Mouse (Mus musculus) T-helper 17 cell (primary cell): ENCODE measurements around the gene Gm28308.

Experiments
- in situ Hi-C, 2 experiments: fragments of 300-600 bp; cut with MboI, MseI; formaldehyde crosslinking; loops; 1 replicate in 1 of 2; 2 replicates in 1 of 2; pipeline ENCODE4 v1.15.1; 2025; ENCODE audit warnings: high pct_unique_total_duplicates in 2 of 2

Gene Gm28308

DNA sequence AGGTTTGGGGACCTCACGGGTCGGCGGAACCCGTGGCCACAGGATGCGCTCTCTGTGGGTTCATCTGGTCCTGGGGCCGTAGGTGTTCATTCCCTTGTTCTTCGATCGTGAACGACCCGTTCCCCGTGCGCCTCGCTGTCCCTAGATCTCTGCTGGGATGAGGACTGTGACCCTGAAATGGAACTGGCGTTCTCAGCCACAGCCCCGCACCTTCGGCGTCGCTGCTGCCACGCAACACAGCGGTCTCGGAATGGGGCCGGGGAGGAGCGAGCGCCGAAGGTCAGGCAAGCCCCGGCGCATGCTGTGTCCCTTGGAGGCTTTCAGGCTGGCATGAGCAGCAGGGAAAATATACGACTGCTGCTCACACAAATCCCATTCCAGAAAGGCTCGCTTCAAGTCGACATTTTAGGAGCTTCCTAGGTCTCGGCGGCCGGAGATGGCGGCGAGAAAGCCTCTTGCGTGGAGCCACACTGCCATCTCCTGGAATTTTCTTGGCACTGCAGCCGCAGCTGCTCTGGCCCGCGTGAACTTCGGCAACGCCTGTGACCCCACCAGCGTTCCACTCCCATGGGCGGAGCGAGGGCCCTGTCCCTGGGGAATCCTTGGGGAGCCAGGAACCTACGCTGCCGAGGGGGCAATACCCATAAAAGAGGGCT is 8.3 kb upstream of the Gm28308 start, which contains the start of gene Hoxa7:
Gene Hoxa7, minus strand, starts transcription at position 518 of the 656 bp plus-strand sequence.
- in situ Hi-C loops = loop anchor here (5.0 to 10.0 kb wide), 8 partner anchors 377 to 1047 kb away; no protein-coding TSS in a partner anchor

DNA sequence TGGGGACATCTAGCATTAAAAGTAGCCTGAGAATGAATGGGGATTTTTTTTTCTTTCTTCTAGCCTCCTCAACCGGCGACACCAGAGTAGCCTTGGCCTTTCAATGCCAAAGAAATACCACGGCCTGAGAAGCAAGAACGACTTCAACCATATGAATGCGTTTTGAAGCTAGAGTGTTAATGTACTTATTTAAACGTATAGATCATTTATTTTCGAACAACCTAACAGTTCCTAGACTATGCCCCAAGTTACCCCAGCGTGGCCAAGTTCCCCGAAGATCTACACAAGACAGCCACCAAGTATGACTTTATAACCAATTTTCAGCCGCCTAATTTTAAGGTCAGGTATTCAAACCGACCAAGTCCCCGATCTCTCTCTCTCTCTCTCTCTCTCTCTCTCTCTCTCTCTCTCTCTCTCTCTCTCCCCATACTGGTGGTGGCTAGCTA is 7.7 kb upstream of the Gm28308 start:
- in situ Hi-C loops = loop anchor here (5.0 to 10.0 kb wide), 8 partner anchors 376 to 1046 kb away; no protein-coding TSS in a partner anchor

DNA sequence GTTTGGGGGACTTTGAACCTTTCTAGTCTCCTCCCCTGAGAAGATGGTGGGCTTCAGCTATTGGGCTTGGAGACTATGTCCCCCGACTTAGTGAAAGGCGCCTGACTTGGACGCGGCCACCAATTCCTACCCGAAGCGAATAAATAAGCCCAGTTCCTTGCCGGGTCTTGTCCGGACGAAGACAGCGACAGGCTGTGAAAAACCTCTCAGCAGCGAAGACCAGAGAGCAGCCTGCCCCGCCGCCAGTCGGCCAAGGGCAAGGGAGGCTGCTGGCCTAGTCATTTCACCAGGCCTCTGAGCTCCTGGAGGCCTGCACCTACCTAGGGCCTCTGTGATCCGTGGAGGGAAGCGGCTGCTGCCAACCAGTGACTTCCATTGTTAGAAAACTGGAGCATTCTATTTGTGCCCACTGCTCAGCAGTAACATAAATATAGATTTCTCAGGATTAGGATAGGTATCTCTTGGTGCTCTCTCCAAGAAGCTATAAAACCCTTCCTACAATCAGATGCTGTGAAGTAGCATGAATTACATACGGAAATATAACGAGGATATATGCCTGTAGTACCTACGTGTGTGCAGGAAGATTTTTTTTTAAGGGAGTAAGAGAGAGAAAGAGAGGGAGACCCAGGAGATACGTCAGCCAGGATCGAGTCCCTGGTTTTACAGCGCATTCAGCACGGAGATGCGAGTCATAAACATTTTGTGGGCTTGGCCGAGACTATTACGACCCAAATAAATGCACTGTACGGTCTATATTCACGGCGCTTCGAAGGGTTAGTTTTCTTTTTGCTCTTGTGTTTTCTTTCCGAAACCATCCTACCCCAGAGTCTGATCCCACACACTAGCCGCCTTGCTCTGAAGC is 7.1 kb upstream of the Gm28308 start:
- in situ Hi-C loops = loop anchor here (5.0 to 10.0 kb wide), 8 partner anchors 375 to 1045 kb away; no protein-coding TSS in a partner anchor

DNA sequence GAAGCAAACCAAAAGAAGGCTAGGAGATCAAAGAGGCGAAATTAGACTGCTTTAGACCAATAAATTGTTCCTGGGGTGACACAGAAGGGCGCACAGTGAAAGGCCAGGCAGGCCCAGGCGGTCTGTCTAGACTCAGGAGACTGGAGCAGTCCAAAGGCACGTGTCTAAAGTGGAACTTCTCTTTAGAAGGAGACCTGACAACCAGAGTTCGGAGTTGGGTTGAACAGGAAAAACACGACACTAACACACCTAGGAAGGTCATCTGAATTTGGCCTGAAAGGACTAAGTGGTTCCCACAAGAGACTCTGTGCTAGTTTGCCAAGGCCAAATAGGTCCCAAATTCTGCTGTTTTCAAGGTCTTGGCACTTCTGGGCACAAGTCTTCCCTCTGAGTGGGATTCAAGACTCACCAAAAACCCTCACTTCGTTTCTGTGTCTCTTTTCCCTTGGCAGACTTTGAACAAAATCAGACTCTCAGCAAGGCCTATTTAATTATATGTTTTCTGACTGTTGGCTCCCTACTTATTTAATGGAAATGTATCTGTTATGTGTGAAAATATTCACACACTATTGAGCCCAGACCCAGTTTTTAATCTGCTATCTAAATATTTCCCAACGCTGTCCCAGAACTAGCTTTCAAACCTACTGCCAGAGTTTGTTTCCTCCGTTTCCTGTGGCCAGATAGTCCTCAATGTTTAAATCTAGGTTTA is 6.2 kb upstream of the Gm28308 start:
- in situ Hi-C loops = loop anchor here (5.0 to 10.0 kb wide), 4 partner anchors 207 to 607 kb away; partner anchors contain the start of gene Skap2 (in 1 of the 2)

DNA sequence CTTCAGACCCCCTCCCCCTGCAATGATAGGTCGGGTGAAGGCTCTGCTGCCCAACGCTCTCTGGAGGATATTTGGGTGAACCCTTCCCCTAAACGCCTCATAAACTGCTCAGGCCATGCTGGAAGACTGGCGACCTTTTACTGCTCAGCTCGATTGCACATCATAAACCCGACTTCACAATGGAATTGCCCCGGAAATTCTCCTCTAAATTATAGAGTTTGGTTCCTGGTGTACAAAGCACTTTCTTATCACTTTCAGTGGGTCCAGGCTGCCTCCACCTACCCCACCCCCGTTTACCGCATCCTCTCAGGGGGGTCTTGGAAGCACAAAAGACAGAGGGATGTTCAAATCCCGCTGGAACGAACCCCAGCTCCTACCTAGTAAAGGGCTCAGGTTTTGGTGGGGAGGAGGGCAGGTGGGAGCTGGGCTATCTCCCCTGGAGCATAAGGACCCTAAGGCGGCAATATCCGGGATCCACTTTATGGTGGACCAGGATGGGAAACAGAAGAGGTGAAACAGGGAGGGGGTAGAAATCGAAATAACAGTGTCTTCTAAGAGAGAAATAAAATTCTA is 5.6 kb upstream of the Gm28308 start:
- in situ Hi-C loops = loop anchor here (5.0 to 10.0 kb wide), 4 partner anchors 206 to 606 kb away; partner anchors contain the start of gene Skap2 (in 1 of the 2)

DNA sequence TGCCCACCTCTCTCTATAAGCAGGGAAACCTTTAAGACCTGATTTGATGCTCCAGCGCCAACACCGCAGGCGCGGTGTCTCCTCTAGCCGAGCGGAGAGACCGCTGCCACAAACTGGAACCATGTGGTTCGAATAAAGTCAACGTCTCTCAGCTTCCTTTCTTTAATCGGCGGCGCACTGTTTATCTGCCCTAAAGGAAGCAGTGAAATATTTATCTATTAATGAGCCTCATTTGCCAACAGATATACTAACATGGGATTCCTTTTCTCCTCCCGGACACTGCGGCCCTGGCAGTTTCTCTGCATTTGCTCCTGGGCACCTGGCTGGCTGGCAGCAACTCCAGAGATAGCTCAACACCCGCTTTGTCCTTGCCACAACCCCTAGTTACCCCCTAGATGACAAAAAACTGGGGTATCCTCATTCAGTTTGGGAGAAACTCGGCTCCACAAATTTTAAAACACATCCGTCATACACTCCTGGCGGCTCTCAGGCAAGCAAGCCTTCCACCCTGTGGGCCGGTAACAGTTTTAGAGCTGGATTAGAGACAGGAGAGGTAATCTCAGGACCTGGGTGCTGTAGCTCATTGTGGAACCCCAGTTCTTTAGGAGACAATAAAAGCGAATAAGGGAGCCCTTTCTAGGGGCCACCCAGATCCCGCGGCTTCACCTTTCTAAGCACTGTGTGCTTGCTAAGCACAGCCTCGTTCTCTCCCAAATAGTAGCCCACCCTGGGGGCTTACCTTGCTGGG is 4.9 kb upstream of the Gm28308 start:
- in situ Hi-C loops = loop anchor here (5.0 to 10.0 kb wide), 4 partner anchors 206 to 606 kb away; partner anchors contain the start of gene Skap2 (in 1 of the 2)

DNA sequence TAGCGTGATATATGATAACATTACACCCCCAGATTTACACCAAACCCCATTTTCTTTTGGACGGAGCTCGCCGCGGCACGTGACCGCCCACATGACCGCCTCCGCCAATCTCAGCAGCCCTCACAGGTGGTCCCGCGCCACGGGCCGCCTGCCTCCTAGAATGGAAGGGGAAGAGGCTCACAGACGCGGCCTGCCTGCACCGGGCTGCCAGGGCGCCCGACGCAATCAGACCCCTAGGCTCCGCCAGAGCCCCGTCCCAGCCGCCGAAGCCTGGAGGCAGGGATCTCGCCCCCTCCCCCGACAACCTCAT is 4.3 kb upstream of the Gm28308 start:
- in situ Hi-C loops = loop anchor here (5.0 to 10.0 kb wide), 4 partner anchors 205 to 605 kb away; partner anchors contain the start of gene Skap2 (in 1 of the 2)

DNA sequence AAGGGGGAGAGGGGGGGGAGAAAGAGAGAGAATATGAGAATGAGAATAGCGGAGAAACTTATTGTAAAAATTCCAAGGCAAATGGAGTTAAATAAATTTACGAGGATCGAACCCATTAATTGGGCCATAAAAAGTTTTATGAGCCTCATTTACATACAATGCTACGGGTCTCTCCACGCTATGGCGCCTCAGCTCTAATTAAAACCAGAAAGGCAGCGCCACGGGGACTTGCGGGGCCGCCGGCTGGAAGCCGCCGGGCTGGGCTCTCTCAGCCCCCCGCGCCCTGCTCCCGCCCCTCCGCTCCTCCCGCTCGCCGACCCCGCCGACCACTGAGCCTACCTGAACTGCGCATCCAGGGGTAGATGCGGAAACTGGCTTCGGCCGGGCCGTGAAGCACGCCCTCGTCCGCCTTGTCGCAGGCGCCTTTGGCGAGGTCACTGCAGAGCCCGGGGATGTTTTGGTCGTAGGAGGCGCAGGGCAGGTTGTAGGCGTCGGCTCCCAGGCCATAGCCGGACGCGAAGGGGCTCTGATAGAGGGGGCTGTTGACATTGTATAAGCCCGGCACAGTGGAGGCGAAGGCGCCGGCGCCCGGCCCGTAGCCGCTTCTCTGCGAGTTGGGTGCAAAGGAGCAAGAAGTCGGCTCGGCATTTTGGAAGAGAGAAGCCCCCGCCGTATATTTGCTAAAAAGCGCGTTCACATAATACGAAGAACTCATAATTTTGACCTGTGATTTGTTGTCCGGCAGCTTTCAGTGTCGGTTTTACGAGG is 3.7 kb upstream of the Gm28308 start:
- in situ Hi-C loops = loop anchor here (5.0 to 10.0 kb wide), 4 partner anchors 205 to 605 kb away; partner anchors contain the start of gene Skap2 (in 1 of the 2)

DNA sequence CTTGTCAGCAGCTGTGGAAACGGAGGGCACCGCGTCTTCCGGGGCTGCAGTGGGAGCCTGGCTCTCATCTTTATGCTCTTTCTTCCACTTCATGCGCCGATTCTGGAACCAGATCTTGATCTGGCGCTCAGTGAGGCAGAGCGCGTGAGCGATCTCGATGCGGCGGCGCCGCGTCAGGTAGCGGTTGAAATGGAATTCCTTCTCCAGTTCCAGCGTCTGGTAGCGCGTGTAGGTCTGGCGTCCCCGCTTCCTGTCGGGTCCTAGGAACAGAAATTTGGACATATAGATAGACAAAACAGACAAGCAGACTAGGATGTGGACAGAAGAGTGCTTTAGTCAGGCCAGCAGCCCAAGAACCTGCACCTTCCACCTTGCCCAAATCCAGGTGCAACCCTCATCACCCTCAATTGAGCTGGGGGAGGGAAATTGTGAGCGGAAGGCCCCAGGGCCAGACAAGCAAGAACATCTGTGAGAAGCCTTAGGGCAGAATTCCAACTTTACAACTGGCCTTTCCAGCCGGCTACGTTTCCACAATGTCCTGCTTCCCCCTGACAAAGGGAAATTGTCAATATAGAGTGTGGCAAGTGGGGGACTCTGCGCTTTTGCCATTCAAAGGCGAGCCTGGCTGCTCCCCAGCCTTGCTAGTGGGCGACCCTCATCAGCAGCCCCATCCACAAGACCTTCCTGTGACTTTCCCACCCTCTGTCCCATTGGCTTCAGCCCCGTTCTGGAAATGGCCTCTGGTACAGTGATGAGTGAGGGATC is 2.8 kb upstream of the Gm28308 start:
- in situ Hi-C loops = loop anchor here (5.0 to 10.0 kb wide), 4 partner anchors 204 to 604 kb away; partner anchors contain the start of gene Skap2 (in 1 of the 2)

DNA sequence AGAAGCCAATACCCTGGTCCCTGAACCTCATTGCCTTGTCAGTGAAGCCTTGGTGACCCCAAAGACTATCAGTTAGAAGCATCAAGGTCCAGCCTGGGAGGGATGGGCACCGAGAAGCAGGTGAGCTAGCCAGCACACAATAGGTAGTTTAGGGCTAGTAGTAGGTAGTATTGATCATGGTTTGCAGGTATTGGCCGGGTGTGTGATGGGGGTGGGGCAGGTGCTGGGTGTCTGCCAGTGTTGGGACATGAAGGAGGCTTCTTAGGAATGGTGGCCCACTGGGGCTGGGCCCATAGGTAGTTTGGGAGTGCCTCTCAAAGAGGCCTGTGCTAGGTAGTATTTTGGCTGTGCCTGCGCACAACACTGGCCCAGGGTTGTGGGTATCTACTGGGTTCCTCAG is 1.9 kb upstream of the Gm28308 start:
- in situ Hi-C loops = loop anchor here (5.0 to 10.0 kb wide), 4 partner anchors 203 to 603 kb away; partner anchors contain the start of gene Skap2 (in 1 of the 2)

DNA sequence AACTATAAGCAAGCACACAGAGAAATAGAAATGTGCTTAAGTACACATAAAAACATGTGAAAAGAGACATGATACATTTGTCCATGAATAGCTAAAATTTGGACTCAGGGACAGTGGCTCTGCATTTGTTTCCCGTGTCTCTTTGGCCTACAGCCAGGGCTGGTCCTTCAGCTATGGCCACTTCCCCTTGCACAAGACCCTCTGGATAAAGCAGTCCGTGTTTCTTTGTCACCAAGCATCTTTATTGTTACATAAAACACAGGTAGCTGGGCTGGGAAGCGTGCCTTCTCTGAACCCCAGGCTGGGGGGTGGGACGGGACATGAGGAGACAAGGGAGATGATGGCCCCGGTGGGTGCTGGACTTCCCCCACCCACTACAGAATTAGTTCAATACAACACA is 1.1 kb upstream of the Gm28308 start:
- in situ Hi-C loops = loop anchor here in 1 of 2 experiments (10.0 kb wide), 1 partner anchor 209 kb away; no protein-coding TSS in a partner anchor

DNA sequence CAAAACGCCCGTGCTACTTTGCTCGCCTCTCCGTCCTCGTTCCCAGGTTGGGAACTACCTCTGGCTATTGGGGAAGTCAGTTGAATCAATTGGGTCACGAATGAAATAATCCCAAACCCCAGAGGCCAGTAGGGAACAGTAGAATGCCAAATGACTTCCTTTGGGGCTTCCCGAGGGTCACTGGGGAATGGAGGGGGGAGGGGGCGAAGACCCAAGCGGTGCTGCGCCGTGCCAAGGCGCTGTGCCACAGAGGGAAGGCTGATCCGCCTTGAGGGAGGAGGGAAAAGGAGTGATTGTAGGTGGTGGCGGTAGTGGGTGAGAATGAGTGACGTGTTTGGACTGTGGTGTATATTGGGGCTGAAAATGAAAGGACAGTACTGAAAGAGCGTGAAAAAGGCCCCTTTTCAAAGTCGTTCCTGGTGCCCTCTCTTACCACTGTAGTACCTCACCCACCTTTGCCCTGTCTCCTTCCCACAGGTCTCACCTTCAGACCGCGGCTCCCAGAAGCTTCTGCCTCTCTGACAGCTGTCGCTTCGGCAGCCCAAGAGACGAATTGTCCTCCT is 502 bp downstream of the Gm28308 start:
- in situ Hi-C loops = loop anchor here in 1 of 2 experiments (10.0 kb wide), 1 partner anchor 208 kb away; no protein-coding TSS in a partner anchor

DNA sequence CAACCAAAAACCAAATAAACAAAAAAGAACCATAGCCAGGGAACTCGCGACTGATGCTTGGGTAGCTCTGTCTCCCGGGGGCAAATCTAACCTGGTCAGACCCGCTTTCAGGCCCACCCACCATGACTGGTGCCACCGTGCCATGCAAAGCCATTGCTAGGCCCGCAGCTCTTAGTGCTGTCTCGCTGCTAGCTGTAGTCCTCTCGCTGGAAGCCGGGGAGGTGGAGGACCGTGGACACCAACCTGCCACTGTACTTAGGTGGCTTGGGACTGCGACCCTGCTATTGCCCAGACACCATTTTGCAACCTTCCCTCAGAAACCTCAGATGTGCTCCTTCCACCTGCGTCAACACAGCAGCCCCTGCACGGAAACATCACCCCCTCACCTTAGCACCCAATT is 1.2 kb downstream of the Gm28308 start:
- in situ Hi-C loops = loop anchor here in 1 of 2 experiments (10.0 kb wide), 1 partner anchor 207 kb away; no protein-coding TSS in a partner anchor

DNA sequence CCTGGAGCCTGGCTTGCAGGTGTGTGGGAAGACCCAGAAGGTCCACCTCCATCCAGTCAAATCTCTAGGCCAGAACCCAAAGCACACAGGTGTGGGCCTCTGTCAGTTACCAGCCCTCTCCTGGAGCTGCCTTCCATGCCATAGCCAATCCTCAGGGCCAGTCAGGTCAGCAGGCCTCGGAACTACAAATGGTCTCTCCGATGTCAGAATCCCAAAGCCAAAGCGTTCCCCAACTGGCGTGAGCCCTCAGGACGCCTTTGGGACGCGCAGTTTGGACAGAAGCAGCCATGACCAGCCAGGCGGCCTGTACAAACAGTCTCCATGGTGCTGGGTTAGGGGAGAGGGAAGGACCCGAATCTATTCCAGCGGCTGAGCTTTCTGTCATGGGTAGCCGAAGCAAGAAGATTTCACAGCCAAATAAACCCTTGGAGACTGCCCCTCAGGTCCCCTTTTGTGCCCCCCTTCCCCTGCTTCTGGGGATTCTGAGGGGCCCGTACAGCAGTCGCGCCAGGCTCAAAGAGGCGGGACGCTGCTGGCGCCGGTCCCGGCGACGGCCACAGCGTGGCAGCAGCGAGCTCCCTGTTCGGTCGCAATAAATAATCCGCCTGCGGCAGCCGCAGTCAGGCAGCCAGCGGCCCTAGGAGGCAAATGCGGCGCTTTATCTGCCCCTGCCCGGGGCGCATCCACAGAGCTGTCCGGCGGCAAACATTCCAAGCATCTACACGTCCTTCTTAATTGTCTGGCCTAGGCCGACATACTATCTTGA is 1.8 kb downstream of the Gm28308 start:
- in situ Hi-C loops = loop anchor here in 1 of 2 experiments (10.0 kb wide), 1 partner anchor 207 kb away; no protein-coding TSS in a partner anchor

DNA sequence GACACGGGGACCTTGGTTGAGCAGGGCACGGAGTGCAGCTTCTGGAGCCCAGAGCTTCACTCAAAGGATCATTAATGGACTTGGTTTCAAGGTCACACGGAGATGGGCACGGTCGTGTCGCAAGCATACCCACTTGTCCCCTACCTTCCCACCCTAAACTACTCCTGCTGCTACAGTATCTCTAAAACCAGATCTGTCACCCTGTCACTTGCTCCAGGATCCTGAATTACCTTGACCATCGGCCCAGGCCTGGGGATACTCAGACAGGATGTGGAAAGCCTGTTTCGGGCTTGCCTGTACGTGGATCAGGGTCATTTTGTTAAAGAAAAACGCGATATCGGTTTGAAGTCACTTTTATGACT is 3.5 kb downstream of the Gm28308 start:
- in situ Hi-C loops = loop anchor here in 1 of 2 experiments (10.0 kb wide), 1 partner anchor 205 kb away; no protein-coding TSS in a partner anchor

DNA sequence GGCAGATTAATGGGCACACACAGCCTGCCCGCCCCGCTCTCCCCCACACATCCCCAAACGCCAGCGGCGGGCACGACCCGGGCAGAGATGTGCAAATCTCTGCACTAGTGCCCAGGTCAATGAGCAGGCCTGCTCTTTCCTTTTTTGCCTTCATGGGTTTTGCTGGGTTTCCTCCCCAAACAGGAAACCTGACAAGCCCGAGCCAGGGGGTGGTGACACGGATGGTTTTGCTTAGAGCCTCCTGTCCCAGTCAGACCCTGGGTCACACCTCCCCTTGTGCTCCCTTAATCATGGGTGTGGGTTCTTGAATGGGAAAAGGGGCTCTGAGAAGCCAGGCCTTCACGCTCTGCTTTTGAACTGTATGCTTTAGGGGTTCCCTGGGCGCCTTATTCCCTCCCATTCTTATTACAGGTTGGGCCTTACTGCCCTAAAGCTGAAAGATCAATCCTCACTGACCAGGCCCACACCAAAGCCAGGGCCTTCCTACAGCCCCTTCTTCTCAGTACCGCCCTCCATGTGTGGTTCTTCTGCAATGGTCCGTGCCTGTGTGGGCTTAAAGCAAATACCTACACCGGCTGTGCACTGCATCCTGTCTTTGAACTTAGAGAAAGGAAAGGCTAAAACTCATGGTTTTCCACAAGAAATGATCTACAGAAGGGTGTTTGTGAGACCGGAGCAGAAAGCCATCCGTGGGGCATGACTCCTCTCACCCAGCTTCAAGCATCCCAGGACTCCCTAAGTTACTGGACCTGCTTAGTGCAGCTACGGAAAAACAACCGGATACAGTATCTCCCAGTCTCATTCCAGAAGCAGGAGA is 4.1 kb downstream of the Gm28308 start:
- in situ Hi-C loops = no loop called here
